Mouse (Mus musculus): Measurements from ENCODE around the gene Slc39a3. TPM values are rescaled to one million over a fixed set of nuclear protein-coding genes. Genes with fewer than 3 reads are reported as not detected.
A peak's percentile ranks its signal among the peaks of the same experiment; 100 is the strongest.

The Slc39a3 gene
- polyA plus RNA-seq, 1 experiment from 2014 or later = 15.7 TPM

- Histone ChIP-seq H3K4me1 (peaks cover 16% of the 10 kb centered on the region), H3K27ac (no peak overlapping the region), H3K36me3 (replicated peaks) (peaks cover 31% of the 10 kb centered on the region), H3K4me3 (no peak overlapping the region), H3K9me3 (no peaks in the 10 kb centered on the region), H3K27me3 (ENCODE audit: poor library complexity, severe bottlenecking) (no peaks in the 10 kb centered on the region)
- 85% methylated on average over 10 of the region's 10 CpGs for WGBS
- DNase-seq (ENCODE audit: extremely low spot score, low spot score) = no peak
Measured at GRCm38 (mm10) chr10:81033586-81033985, 3.6 kb downstream of the Slc39a3 start.

GRCm38 (mm10) chr10:81029031-81029430 lies 8.2 kb downstream of the Slc39a3 start:
- Histone ChIP-seq H3K36me3 (replicated peaks) (peaks cover 31% of the 10 kb centered on the region), H3K4me1 (peaks cover 12% of the 10 kb centered on the region), H3K4me3 (no peak overlapping the region), H3K27ac (no peak overlapping the region), H3K9me3 (no peaks in the 10 kb centered on the region), H3K27me3 (ENCODE audit: poor library complexity, severe bottlenecking) (peaks cover 22% of the 10 kb centered on the region)
- no peak for DNase-seq (ENCODE audit: extremely low spot score, low spot score)
- WGBS = 78% methylated on average over 10 of the region's 10 CpGs

GRCm38 (mm10) chr10:81028219-81028618 lies 9.0 kb downstream of the Slc39a3 start:
- no peak overlapping the region for H3K27ac ChIP-seq
- no peak for DNase-seq (ENCODE audit: extremely low spot score, low spot score)
- H3K4me1 ChIP-seq = peaks cover 12% of the 10 kb centered on the region
- no peak overlapping the region for H3K4me3 ChIP-seq
- H3K36me3 ChIP-seq (replicated peaks) = peaks cover 26% of the 10 kb centered on the region
- peaks cover 28% of the 10 kb centered on the region for H3K27me3 ChIP-seq (ENCODE audit: poor library complexity, severe bottlenecking)
- no peaks in the 10 kb centered on the region for H3K9me3 ChIP-seq

- H3K9me3 ChIP-seq = no peaks in the 10 kb centered on the region
- H3K27me3 ChIP-seq (ENCODE audit: poor library complexity, severe bottlenecking) = peaks cover 35% of the 10 kb centered on the region
- 73% methylated on average over 4 of the region's 4 CpGs for WGBS
- peaks cover 17% of the 10 kb centered on the region for H3K36me3 ChIP-seq (replicated peaks)
- H3K4me3 ChIP-seq = no peak overlapping the region
- no peak overlapping the region for H3K27ac ChIP-seq
- H3K4me1 ChIP-seq = peaks cover 12% of the 10 kb centered on the region
- no peak for DNase-seq (ENCODE audit: extremely low spot score, low spot score)
Measured at GRCm38 (mm10) chr10:81027331-81027730, 9.9 kb downstream of the Slc39a3 start.

GRCm38 (mm10) chr10:81026857-81027256 lies 10.4 kb downstream of the Slc39a3 start:
- H3K27ac ChIP-seq = no peak overlapping the region
- H3K36me3 ChIP-seq (replicated peaks) = peaks cover 15% of the 10 kb centered on the region
- no peaks in the 10 kb centered on the region for H3K9me3 ChIP-seq
- H3K27me3 ChIP-seq (ENCODE audit: poor library complexity, severe bottlenecking) = peaks cover 40% of the 10 kb centered on the region
- no peak for DNase-seq (ENCODE audit: extremely low spot score, low spot score)
- no peak overlapping the region for H3K4me3 ChIP-seq
- peaks cover 12% of the 10 kb centered on the region for H3K4me1 ChIP-seq
- 90% methylated on average over 5 of the region's 5 CpGs for WGBS

- WGBS = 51% methylated on average over 12 of the region's 12 CpGs
- H3K9me3 ChIP-seq = no peaks in the 10 kb centered on the region
- H3K4me1 ChIP-seq = peaks cover 12% of the 10 kb centered on the region
- no peak for DNase-seq (ENCODE audit: extremely low spot score, low spot score)
- peak within 1 kb of the TSS; percentile 58 for H3K4me3 ChIP-seq
- peak within 1 kb of the TSS; percentile 75 for H3K27ac ChIP-seq
- peaks cover 7% of the 10 kb centered on the region; the same call in 1 of the 2 replicates for H3K36me3 ChIP-seq (replicated peaks)
- peaks cover 51% of the 10 kb centered on the region for H3K27me3 ChIP-seq (ENCODE audit: poor library complexity, severe bottlenecking)
Measured at GRCm38 (mm10) chr10:81025639-81026275, 11.5 kb downstream of the Slc39a3 start, which contains the start of gene Diras1. Gene Diras1, minus strand, starts transcription at chr10:81025662.

GRCm38 (mm10) chr10:81025047-81025621 lies 12.1 kb downstream of the Slc39a3 start:
- 2% methylated on average over 43 of the region's 43 CpGs for WGBS
- DNase-seq (ENCODE audit: extremely low spot score, low spot score) = no peak
- peak overlapping the region; percentile 75 for H3K27ac ChIP-seq
- H3K4me1 ChIP-seq = peaks cover 12% of the 10 kb centered on the region
- H3K27me3 ChIP-seq (ENCODE audit: poor library complexity, severe bottlenecking) = peaks cover 57% of the 10 kb centered on the region
- H3K4me3 ChIP-seq = peak overlapping the region; percentile 58
- no peaks in the 10 kb centered on the region for H3K9me3 ChIP-seq
- peaks cover under 1% of the 10 kb centered on the region; the same call in 1 of the 2 replicates for H3K36me3 ChIP-seq (replicated peaks)

GRCm38 (mm10) chr10:81024346-81024937 lies 12.8 kb downstream of the Slc39a3 start:
- Histone ChIP-seq H3K27me3 (ENCODE audit: poor library complexity, severe bottlenecking) (peaks cover 63% of the 10 kb centered on the region), H3K27ac (peak overlapping the region; percentile 75; the same call in 1 of the 2 replicates)
- 71% methylated on average over 5 of the region's 5 CpGs for WGBS

GRCm38 (mm10) chr10:81022744-81023143 lies 14.5 kb downstream of the Slc39a3 start:
- no peaks in the 10 kb centered on the region for H3K9me3 ChIP-seq
- no peak overlapping the region for H3K4me3 ChIP-seq
- peaks cover 64% of the 10 kb centered on the region for H3K27me3 ChIP-seq (ENCODE audit: poor library complexity, severe bottlenecking)
- no peak for DNase-seq (ENCODE audit: extremely low spot score, low spot score)
- no peak overlapping the region for H3K27ac ChIP-seq
- no peaks in the 10 kb centered on the region for H3K36me3 ChIP-seq (replicated peaks)
- peaks cover 12% of the 10 kb centered on the region for H3K4me1 ChIP-seq
- WGBS = 66% methylated on average over 8 of the region's 8 CpGs

More at GRCm38 (mm10) chr10:81024346-81024937, 12.8 kb downstream of the Slc39a3 start:
- H3K36me3 ChIP-seq (replicated peaks) = no peaks in the 10 kb centered on the region
- no peaks in the 10 kb centered on the region for H3K9me3 ChIP-seq
- no peak for DNase-seq (ENCODE audit: extremely low spot score, low spot score)
- H3K4me1 ChIP-seq = peaks cover 12% of the 10 kb centered on the region
- peak overlapping the region; percentile 58 for H3K4me3 ChIP-seq

- H3K36me3 ChIP-seq (replicated peaks) = no peaks in the 10 kb centered on the region
- peak overlapping the region; percentile 18 for H3K4me3 ChIP-seq
- no peak overlapping the region for H3K27ac ChIP-seq
- no peak for DNase-seq (ENCODE audit: extremely low spot score, low spot score)
- H3K27me3 ChIP-seq (ENCODE audit: poor library complexity, severe bottlenecking) = peaks cover 64% of the 10 kb centered on the region
- WGBS = 21% methylated on average over 26 of the region's 26 CpGs
- peaks cover 12% of the 10 kb centered on the region for H3K4me1 ChIP-seq
- H3K9me3 ChIP-seq = no peaks in the 10 kb centered on the region
Measured at GRCm38 (mm10) chr10:81021547-81022110, 15.6 kb downstream of the Slc39a3 start.

GRCm38 (mm10) chr10:81020207-81020606 lies 17.0 kb downstream of the Slc39a3 start:
- H3K9me3 ChIP-seq = no peaks in the 10 kb centered on the region
- H3K36me3 ChIP-seq (replicated peaks) = no peaks in the 10 kb centered on the region
- no peak overlapping the region for H3K27ac ChIP-seq
- peaks cover 54% of the 10 kb centered on the region for H3K27me3 ChIP-seq (ENCODE audit: poor library complexity, severe bottlenecking)
- peaks cover 10% of the 10 kb centered on the region for H3K4me1 ChIP-seq
- DNase-seq (ENCODE audit: extremely low spot score, low spot score) = no peak
- no peak overlapping the region for H3K4me3 ChIP-seq
- WGBS = 67% methylated on average over 2 of the region's 2 CpGs

GRCm38 (mm10) chr10:81019687-81020086 lies 17.5 kb downstream of the Slc39a3 start:
- 83% methylated on average over 6 of the region's 6 CpGs for WGBS
- peak overlapping the region; percentile 35; the same call in 1 of the 2 replicates for H3K27ac ChIP-seq

GRCm38 (mm10) chr10:81018326-81018725 lies 18.9 kb downstream of the Slc39a3 start:
- no peak overlapping the region for H3K4me3 ChIP-seq
- H3K9me3 ChIP-seq = no peaks in the 10 kb centered on the region
- H3K4me1 ChIP-seq = peaks cover 15% of the 10 kb centered on the region
- no peak for DNase-seq (ENCODE audit: extremely low spot score, low spot score)
- peaks cover 45% of the 10 kb centered on the region for H3K27me3 ChIP-seq (ENCODE audit: poor library complexity, severe bottlenecking)
- 42% methylated on average over 10 of the region's 10 CpGs for WGBS
- H3K27ac ChIP-seq = no peak overlapping the region
- H3K36me3 ChIP-seq (replicated peaks) = no peaks in the 10 kb centered on the region

More at GRCm38 (mm10) chr10:81019687-81020086, 17.5 kb downstream of the Slc39a3 start:
- H3K36me3 ChIP-seq (replicated peaks) = no peaks in the 10 kb centered on the region
- DNase-seq (ENCODE audit: extremely low spot score, low spot score) = no peak
- peaks cover 10% of the 10 kb centered on the region for H3K4me1 ChIP-seq
- no peak overlapping the region for H3K4me3 ChIP-seq
- no peaks in the 10 kb centered on the region for H3K9me3 ChIP-seq
- peaks cover 49% of the 10 kb centered on the region for H3K27me3 ChIP-seq (ENCODE audit: poor library complexity, severe bottlenecking)
